Mouse (Mus musculus) spleen, adult 2 months (tissue): ENCODE results near the gene Fbf1. TPM values are rescaled to one million over a fixed set of nuclear protein-coding genes. Genes with fewer than 3 reads are reported as not detected.

Source experiments
- DNase-seq, 2 experiments: peaks; one replicate each; pipeline versions ENCODE4 v3.0.0 to v3.0.0-alpha.2; 2012 to 2021; ENCODE audit warnings: low spot score in 2 of 2, low read depth in 1 of 2
- H3K27ac ChIP-seq: fragments of 200-500 bp; 2 replicates; pipeline ENCODE4 v1.5.1; 2012; ENCODE audit warnings: low read length, inconsistent platforms; ENCODE audit not compliant: insufficient read depth
- H3K27me3 ChIP-seq: fragments of 200-500 bp; 2 replicates; pipeline ENCODE4 v1.6.1; 2012; ENCODE audit warnings: mild to moderate bottlenecking, moderate library complexity, low read length, inconsistent platforms; ENCODE audit not compliant: control insufficient read depth, insufficient read depth
- H3K36me3 ChIP-seq: fragments of 200-500 bp; 2 replicates; pipeline ENCODE4 v1.6.1; 2012; ENCODE audit warnings: mild to moderate bottlenecking, low read length, inconsistent platforms; ENCODE audit not compliant: control insufficient read depth, insufficient read depth
- H3K4me1 ChIP-seq: fragments of 200-500 bp; 2 replicates; pipeline ENCODE4 v1.6.1; 2011; ENCODE audit warnings: inconsistent platforms; ENCODE audit not compliant: control insufficient read depth, insufficient read depth, insufficient read length
- H3K4me3 ChIP-seq: fragments of 200-500 bp; 2 replicates; pipeline ENCODE4 v1.5.1; 2011; ENCODE audit warnings: mild to moderate bottlenecking, inconsistent platforms; ENCODE audit not compliant: insufficient read depth, insufficient read length; ENCODE audit errors: extremely low read depth
- CTCF ChIP-seq: fragments of 200-500 bp; IDR thresholded peaks from 2 replicates; pipeline ENCODE4 v1.5.1; 2011; ENCODE audit warnings: mild to moderate bottlenecking, inconsistent platforms; ENCODE audit not compliant: insufficient read depth, insufficient read length, insufficient replicate concordance; ENCODE audit errors: extremely low read depth
- POLR2A ChIP-seq: fragments of 200-500 bp; IDR thresholded peaks from 2 replicates; pipeline ENCODE4 v1.6.1; 2011; ENCODE audit warnings: low read depth, low read length, inconsistent platforms
- WGBS: fragments of 180-500 bp; shearing (Covaris S2); methylation state at CpG from one replicate; pipeline ENCODE4 v1.1.7; 2018; 5-methylcytosine and 5-hydroxymethylcytosine counted together
- polyA plus RNA-seq: library from polyadenylated mRNA; depleted of rRNA; stranded (reverse); fragments of >200 nt; gene quantifications from 2 replicates; pipeline ENCODE4 v1.2.3, GENCODE M21; 2012

The Fbf1 gene
- polyA plus RNA-seq, 1 experiment = 13.3 TPM

- TF ChIP-seq CTCF (no peak), POLR2A (no peak)
- Histone ChIP-seq H3K27me3 (no peaks in the 10 kb centered on the region), H3K36me3 (no peaks in the 10 kb centered on the region), H3K4me3 (no peak overlapping the region), H3K27ac (no peak overlapping the region), H3K4me1 (peaks cover 5% of the 10 kb centered on the region; the same call in 1 of the 2 replicates)
- DNase-seq = no peak
- 85% methylated on average over 6 of the region's 6 CpGs for whole genome bisulfite sequencing
These were observed 29.6 kb upstream of the Fbf1 start for GRCm38 (mm10) chr11:116197584-116197906.

- Histone ChIP-seq H3K4me1 (peaks cover 5% of the 10 kb centered on the region; the same call in 1 of the 2 replicates), H3K36me3 (no peaks in the 10 kb centered on the region), H3K27me3 (no peaks in the 10 kb centered on the region), H3K4me3 (no peak overlapping the region), H3K27ac (no peak overlapping the region)
- DNase-seq = no peak
- 95% methylated on average over 18 of the region's 18 CpGs for WGBS
- no peak for TF ChIP-seq POLR2A
- no peak for TF ChIP-seq CTCF
These were observed 29.1 kb upstream of the Fbf1 start for GRCm38 (mm10) chr11:116196866-116197583.

GRCm38 (mm10) chr11:116196336-116196735 is 28.4 kb upstream of the Fbf1 start:
- TF ChIP-seq CTCF (no peak), POLR2A (no peak)
- DNase-seq = no peak
- WGBS = 74% methylated on average over 3 of the region's 3 CpGs
- Histone ChIP-seq H3K36me3 (no peaks in the 10 kb centered on the region; the same call in 1 of the 2 replicates), H3K27me3 (no peaks in the 10 kb centered on the region), H3K4me1 (peaks cover 5% of the 10 kb centered on the region; the same call in 1 of the 2 replicates), H3K4me3 (no peak overlapping the region), H3K27ac (no peak overlapping the region)

GRCm38 (mm10) chr11:116195252-116195651 is 27.3 kb upstream of the Fbf1 start:
- H3K27ac ChIP-seq = no peak overlapping the region

GRCm38 (mm10) chr11:116194619-116195018 is 26.7 kb upstream of the Fbf1 start:
- TF ChIP-seq POLR2A = no peak
- TF ChIP-seq CTCF = no peak

More at GRCm38 (mm10) chr11:116195252-116195651, 27.3 kb upstream of the Fbf1 start:
- Histone ChIP-seq H3K4me1 (peaks cover 5% of the 10 kb centered on the region; the same call in 1 of the 2 replicates), H3K4me3 (no peak overlapping the region), H3K36me3 (no peaks in the 10 kb centered on the region; the same call in 1 of the 2 replicates), H3K27me3 (no peaks in the 10 kb centered on the region)
- TF ChIP-seq CTCF (no peak), POLR2A (no peak)
- 11% methylated on average over 5 of the region's 5 CpGs for WGBS
- no peak for DNase-seq

GRCm38 (mm10) chr11:116187226-116187930 is 19.4 kb upstream of the Fbf1 start:
- TF ChIP-seq POLR2A (no peak), CTCF (no peak)
- 90% methylated on average over 11 of the region's 11 CpGs for WGBS
- Histone ChIP-seq H3K27me3 (no peaks in the 10 kb centered on the region), H3K27ac (no peak overlapping the region; the same call in 1 of the 2 replicates), H3K4me1 (no peaks in the 10 kb centered on the region), H3K36me3 (peaks cover 5% of the 10 kb centered on the region), H3K4me3 (no peak overlapping the region)
- no peak for DNase-seq

More at GRCm38 (mm10) chr11:116194619-116195018, 26.7 kb upstream of the Fbf1 start:
- H3K4me3 ChIP-seq = no peak overlapping the region
- no peaks in the 10 kb centered on the region for H3K27me3 ChIP-seq
- H3K27ac ChIP-seq = no peak overlapping the region
- H3K4me1 ChIP-seq = peaks cover 5% of the 10 kb centered on the region; the same call in 1 of the 2 replicates
- 29% methylated on average over 8 of the region's 8 CpGs for WGBS
- H3K36me3 ChIP-seq = no peaks in the 10 kb centered on the region; the same call in 1 of the 2 replicates
- no peak for DNase-seq
